Mouse (Mus musculus) kidney, postnatal 25 days (tissue): Measurements from ENCODE around the gene Flg.

Experiments
- DNase-seq, 2 experiments: peaks; one replicate each; pipeline ENCODE4 v3.0.0; 2021; ENCODE audit warnings: mixed read lengths in 2 of 2

Flg gene

DNA sequence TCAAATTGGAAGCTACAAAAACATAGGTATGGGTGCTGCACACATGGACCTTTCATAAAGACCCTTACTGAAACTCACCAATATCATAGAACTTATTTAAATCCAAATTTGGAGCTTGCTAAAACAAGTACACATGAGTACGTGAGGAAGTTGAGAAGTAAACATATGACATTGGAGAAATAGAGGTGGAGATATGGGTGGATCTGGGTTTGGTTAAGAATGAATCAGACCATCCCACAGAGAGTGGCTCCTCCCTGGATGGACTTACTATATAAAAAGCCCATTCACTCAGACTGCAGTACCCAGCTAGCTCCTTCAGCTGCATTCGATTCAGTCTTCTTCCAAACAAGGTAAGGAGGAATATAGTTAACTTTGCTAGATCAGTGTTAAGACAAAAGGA lies at the start of gene Flg:
Gene Flg (plus strand): TSS at position 301 of the 400 bp plus-strand sequence.
- no peak for DNase-seq

GRCm38 (mm10) chr3:93297542-93297941 lies 24.2 kb downstream of the Flg start:
- no peak for DNase-seq

- DNase-seq, result no peak
These were observed 26.5 kb downstream of the Flg start for GRCm38 (mm10) chr3:93299832-93300231.

DNA sequence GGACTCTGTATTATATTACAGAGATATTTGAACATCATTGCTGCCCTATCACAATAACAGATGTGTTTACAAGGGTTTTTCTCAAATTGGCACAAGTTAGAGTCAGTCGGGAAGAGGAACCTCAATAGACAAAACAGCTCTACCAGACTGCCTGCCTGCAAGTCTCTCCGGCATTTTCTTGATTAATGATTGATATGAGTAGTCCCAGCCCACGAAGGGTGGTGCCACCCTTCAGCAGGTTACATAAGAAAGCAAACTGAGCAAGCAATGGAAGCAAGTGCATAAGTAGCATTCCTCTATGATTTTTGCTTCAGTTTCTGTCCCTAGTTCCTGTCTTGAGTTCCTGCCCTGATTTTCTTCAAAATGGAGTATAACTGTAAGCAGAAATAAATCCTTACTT lies 28.6 kb downstream of the Flg start:
- DNase-seq, result no peak

DNA sequence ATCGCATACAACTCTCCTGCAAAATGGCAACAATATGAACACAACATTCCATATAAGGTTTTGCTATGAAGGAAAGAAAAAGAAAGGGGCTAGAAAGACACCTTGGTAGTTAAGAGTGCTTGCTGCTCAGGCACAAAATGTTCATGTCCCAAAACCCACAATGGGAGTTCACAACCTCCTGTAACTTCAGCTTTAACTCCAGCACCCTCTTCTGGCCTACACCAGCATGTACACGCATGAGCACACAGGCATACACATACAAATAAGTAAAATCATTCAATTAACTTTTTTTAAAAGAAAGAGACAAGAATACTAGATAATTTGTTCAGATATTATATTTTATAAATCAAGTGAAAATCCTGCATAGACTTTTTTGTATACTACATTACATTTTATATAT lies 32.8 kb downstream of the Flg start:
- DNase-seq, result no peak

DNA sequence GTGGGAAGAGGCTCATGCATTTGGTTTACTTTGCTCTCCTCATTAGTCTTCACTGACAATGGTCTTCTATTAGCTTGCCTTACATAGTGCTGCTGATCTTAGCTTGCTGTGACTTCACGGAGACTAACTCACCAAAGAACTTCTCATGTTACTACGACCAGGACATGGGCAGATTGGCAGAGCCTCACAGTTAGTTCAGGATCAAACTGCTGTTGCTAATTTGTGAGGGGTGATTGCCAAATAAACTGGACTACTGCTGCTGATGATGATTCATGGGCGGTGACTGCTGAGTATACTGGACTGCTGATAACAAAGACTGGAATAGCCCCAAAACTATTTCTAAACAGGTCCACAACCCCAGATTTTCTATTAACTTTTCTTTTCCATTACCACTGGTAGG lies 38.0 kb downstream of the Flg start:
- no peak for DNase-seq

- DNase-seq, result no peak
These were observed 41.1 kb downstream of the Flg start for GRCm38 (mm10) chr3:93314388-93314787.

DNA sequence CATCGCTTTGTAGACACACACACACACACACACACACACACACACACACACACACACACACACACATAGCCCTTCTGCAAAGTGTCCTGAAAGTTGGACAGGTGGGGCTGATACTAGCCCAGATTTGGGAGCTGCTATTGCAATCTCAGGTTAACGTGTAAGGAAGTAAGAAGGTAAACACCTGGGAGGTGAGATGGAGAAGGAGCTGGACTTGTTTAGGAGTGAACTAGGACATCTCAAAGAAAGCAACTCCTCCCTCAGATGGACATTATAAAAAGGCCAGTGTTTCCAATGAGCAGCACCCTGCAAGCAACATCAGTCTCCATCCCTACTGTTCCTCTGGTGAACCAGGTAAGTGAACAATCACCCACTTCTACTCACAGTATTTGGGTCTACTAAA lies 46.1 kb downstream of the Flg start, which contains the start of gene Hrnr:
Gene Hrnr (plus strand): TSS at position 301 of the 400 bp plus-strand sequence.
- no peak for DNase-seq

DNA sequence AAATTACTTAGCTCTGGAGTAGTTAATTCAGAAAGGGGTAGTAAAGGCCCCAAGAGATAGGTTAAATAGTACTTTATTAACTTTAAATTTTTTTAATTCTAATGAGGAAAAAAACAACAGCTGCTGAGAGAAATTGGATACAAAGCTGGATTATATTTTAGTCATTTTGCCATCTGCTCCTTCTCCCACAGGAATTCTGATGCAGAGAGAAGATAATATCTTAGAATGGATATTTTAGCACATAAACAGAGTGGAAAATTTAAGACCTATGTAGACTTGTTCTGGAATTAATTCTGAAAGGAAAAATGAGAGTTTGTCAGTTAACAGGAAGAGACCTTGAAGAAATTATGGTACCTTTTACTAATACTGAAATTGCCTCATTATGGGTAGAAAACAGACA lies 64.4 kb downstream of the Flg start:
- no peak for DNase-seq

GRCm38 (mm10) chr3:93340021-93340420 lies 66.7 kb downstream of the Flg start:
- no peak for DNase-seq
